Mouse (Mus musculus) hindbrain, embryonic 13.5 days (tissue): ENCODE results near the gene Pygo1. TPM values are rescaled to one million over a fixed set of nuclear protein-coding genes. Genes with fewer than 3 reads are reported as not detected.

Experiments
- polyA plus RNA-seq: library from polyadenylated mRNA; unstranded; fragments of >200 nt; fragmentation: Nextera tagmentation; extraction: Ambion mirVana; gene quantifications from 2 replicates; pipeline ENCODE4 v1.2.1, GENCODE M21; 2015

Pygo1 gene
- polyA plus RNA-seq, 1 experiment from 2014 or later = 13.6 TPM

Other genes starting within 250 kb of the Pygo1 start
- 0.72 and 0.74 TPM in 2 replicates for gene Prtg, start 118.8 kb upstream of the Pygo1 start, polyA plus RNA-seq
- gene Dyx1c1, start 33.1 kb downstream of the Pygo1 start, polyA plus RNA-seq = 2.4 and 3.0 TPM in 2 replicates
- 0.05 TPM in 1 of 2 replicates, not detected in the other for gene Gm44503, start 33.2 kb downstream of the Pygo1 start, polyA plus RNA-seq
- gene Ccpg1os, start 59.7 kb downstream of the Pygo1 start, polyA plus RNA-seq = 29.9 and 33.7 TPM in 2 replicates
- gene Ccpg1, start 59.8 kb downstream of the Pygo1 start, polyA plus RNA-seq = 42.7 and 43.9 TPM in 2 replicates
- gene Pigb, start 114.7 kb downstream of the Pygo1 start, polyA plus RNA-seq = 13.4 and 14.1 TPM in 2 replicates
- gene Rab27a, start 119.2 kb downstream of the Pygo1 start, polyA plus RNA-seq = 1.3 and 2.3 TPM in 2 replicates
- 0.26 TPM in 1 of 2 replicates, not detected in the other for gene Khdc3, start 176.2 kb downstream of the Pygo1 start, polyA plus RNA-seq
- not detected in 2 replicates for gene Gm20509, start 176.8 kb downstream of the Pygo1 start, polyA plus RNA-seq
- gene Rsl24d1, start 187.8 kb downstream of the Pygo1 start, polyA plus RNA-seq = 114 and 115 TPM in 2 replicates